Mouse (Mus musculus) hindbrain, embryonic 13.5 days (tissue): Measurements from ENCODE around the gene Zdbf2. TPM values are rescaled to one million over a fixed set of nuclear protein-coding genes. Genes with fewer than 3 reads are reported as not detected.
"Not testable (repeated sequence)": the region's sequence is repeated elsewhere in the genome, so short reads cannot be mapped to it uniquely, and the experiment has no call there.

ENCODE experiments used
- ATAC-seq: fragments of 200-750 bp; cut with Nextera tagmentation; 2 replicates; pipeline ENCODE4 v1.8.0; 2017; ENCODE audit warnings: moderate TSS enrichment; ENCODE audit not compliant: low FRiP score
- H3K27ac ChIP-seq: fragments of 300-500 bp; sonication (generic); 2 replicates; pipeline ENCODE4 v1.5.1; 2015; ENCODE audit warnings: inconsistent platforms, mild to moderate bottlenecking, moderate library complexity
- H3K27me3 ChIP-seq: fragments of 300-500 bp; sonication (generic); 2 replicates; pipeline ENCODE4 v1.6.1; 2015; ENCODE audit warnings: mild to moderate bottlenecking, inconsistent platforms
- H3K36me3 ChIP-seq: fragments of 300-500 bp; sonication (generic); 2 replicates; pipeline ENCODE4 v1.6.1; 2015; ENCODE audit warnings: mild to moderate bottlenecking, inconsistent platforms
- H3K4me1 ChIP-seq: fragments of 300-500 bp; sonication (generic); replicated peaks from 2 replicates; pipeline ENCODE4 v1.6.1; 2015; ENCODE audit warnings: inconsistent platforms
- H3K4me2 ChIP-seq: fragments of 300-500 bp; sonication (generic); 2 replicates; pipeline ENCODE4 v1.6.1; 2015; ENCODE audit warnings: inconsistent platforms, mild to moderate bottlenecking, moderate library complexity
- H3K4me3 ChIP-seq: fragments of 300-500 bp; sonication (generic); 2 replicates; pipeline ENCODE4 v1.5.1; 2015; ENCODE audit warnings: mild to moderate bottlenecking, inconsistent platforms
- H3K9ac ChIP-seq: fragments of 300-500 bp; sonication (generic); 2 replicates; pipeline ENCODE4 v1.6.1; 2015; ENCODE audit warnings: mild to moderate bottlenecking, inconsistent platforms
- H3K9me3 ChIP-seq: fragments of 300-500 bp; sonication (generic); 2 replicates; pipeline ENCODE4 v1.6.1; 2016; ENCODE audit warnings: inconsistent platforms
- WGBS: fragments of 180-500 bp; shearing (Covaris S2); methylation state at CpG from one replicate; pipeline ENCODE4 v1.1.7; 2015; 5-methylcytosine and 5-hydroxymethylcytosine counted together
- microRNA-seq: library from miRNA; unstranded; fragments of <30 nt; microRNA quantifications from one replicate; pipeline ENCODE4, GENCODE M21; 2016
- polyA plus RNA-seq: library from polyadenylated mRNA; unstranded; fragments of >200 nt; fragmentation: Nextera tagmentation; extraction: Ambion mirVana; gene quantifications from 2 replicates; pipeline ENCODE4 v1.2.1, GENCODE M21; 2015

Gene Zdbf2
- polyA plus RNA-seq, 1 experiment from 2014 or later: 34.9 TPM

- H3K27me3 ChIP-seq: peaks cover 87% of the 10 kb centered on the region
- ATAC-seq: no peak
Observed at GRCm38 (mm10) chr1:63266716-63267115, 6.3 kb upstream of the Zdbf2 start.

GRCm38 (mm10) chr1:63272125-63272675 is 865 bp upstream of the Zdbf2 start:
- no peaks in the 10 kb centered on the region for H3K9me3 ChIP-seq
- 38% methylated on average over 8 of the region's 8 CpGs for WGBS
- H3K27ac ChIP-seq: peak overlapping the region; percentile 85; the same call in 1 of the 2 replicates
- no peaks in the 10 kb centered on the region for H3K36me3 ChIP-seq
- no peak for ATAC-seq
- peak overlapping the region; percentile 56 for H3K4me2 ChIP-seq
- no peaks in the 10 kb centered on the region for H3K4me1 ChIP-seq
- H3K4me3 ChIP-seq: peak overlapping the region; percentile 60; the same call in 1 of the 2 replicates
- no peak overlapping the region for H3K9ac ChIP-seq
- peaks cover 71% of the 10 kb centered on the region for H3K27me3 ChIP-seq

More at GRCm38 (mm10) chr1:63266716-63267115, 6.3 kb upstream of the Zdbf2 start:
- Histone ChIP-seq H3K4me3 (no peak overlapping the region), H3K9ac (no peak overlapping the region), H3K4me1 (no peaks in the 10 kb centered on the region), H3K27ac (no peak overlapping the region), H3K36me3 (no peaks in the 10 kb centered on the region), H3K4me2 (no peak overlapping the region), H3K9me3 (no peaks in the 10 kb centered on the region)
- 40% methylated on average over 15 of the region's 15 CpGs for WGBS

- no peaks in the 10 kb centered on the region for H3K4me1 ChIP-seq
Observed at GRCm38 (mm10) chr1:63273339-63273951, 380 bp downstream of the Zdbf2 start.

GRCm38 (mm10) chr1:63274046-63274730 is 1.1 kb downstream of the Zdbf2 start:
- Histone ChIP-seq H3K4me2 (peak overlapping the region; percentile 56), H3K36me3 (no peaks in the 10 kb centered on the region), H3K27me3 (peaks cover 62% of the 10 kb centered on the region), H3K9ac (peak overlapping the region; percentile 86), H3K27ac (peak overlapping the region; percentile 85; the same call in 1 of the 2 replicates), H3K9me3 (no peaks in the 10 kb centered on the region), H3K4me3 (peak overlapping the region; percentile 60), H3K4me1 (no peaks in the 10 kb centered on the region)
- 9% methylated on average over 19 of the region's 19 CpGs for WGBS
- no peak for ATAC-seq

More at GRCm38 (mm10) chr1:63273339-63273951, 380 bp downstream of the Zdbf2 start:
- peak overlapping the region; percentile 60 for H3K4me3 ChIP-seq
- H3K9ac ChIP-seq: peak overlapping the region; percentile 86
- ATAC-seq: peak; percentile 69
- under 1% methylated on average over 46 of the region's 89 CpGs for WGBS
- H3K36me3 ChIP-seq: no peaks in the 10 kb centered on the region
- peak overlapping the region; percentile 85 for H3K27ac ChIP-seq
- H3K4me2 ChIP-seq: peak overlapping the region; percentile 56
- no peaks in the 10 kb centered on the region for H3K9me3 ChIP-seq
- peaks cover 68% of the 10 kb centered on the region for H3K27me3 ChIP-seq

- Histone ChIP-seq H3K4me2 (no peak overlapping the region), H3K9me3 (no peaks in the 10 kb centered on the region), H3K4me1 (no peaks in the 10 kb centered on the region), H3K27me3 (peaks cover 41% of the 10 kb centered on the region), H3K4me3 (no peak overlapping the region), H3K9ac (no peak overlapping the region), H3K36me3 (0 out of 2 replicates have a peak, but pooled peaks cover 2% of the 10 kb centered on the region), H3K27ac (no peak overlapping the region)
- no peak for ATAC-seq
- WGBS: 38% methylated on average over 5 of the region's 5 CpGs
Observed at GRCm38 (mm10) chr1:63278106-63278505, 5.0 kb downstream of the Zdbf2 start.

GRCm38 (mm10) chr1:63293965-63294364 is 20.9 kb downstream of the Zdbf2 start:
- H3K4me3 ChIP-seq: no peak overlapping the region
- H3K27me3 ChIP-seq: no peaks in the 10 kb centered on the region
- H3K4me1 ChIP-seq: no peaks in the 10 kb centered on the region
- no peaks in the 10 kb centered on the region for H3K36me3 ChIP-seq
- no peak overlapping the region for H3K9ac ChIP-seq
- 16% methylated on average over 7 of the region's 7 CpGs for WGBS
- ATAC-seq: no peak
- H3K4me2 ChIP-seq: no peak overlapping the region
- H3K27ac ChIP-seq: no peak overlapping the region
- H3K9me3 ChIP-seq: no peaks in the 10 kb centered on the region

GRCm38 (mm10) chr1:63309661-63310060 is 36.6 kb downstream of the Zdbf2 start:
- 0 out of 2 replicates have a peak overlapping the region, but pooled peaks have one; percentile 19 for H3K9ac ChIP-seq
- no peak for ATAC-seq

GRCm38 (mm10) chr1:63323565-63324132 is 50.6 kb downstream of the Zdbf2 start:
- H3K9ac ChIP-seq, H3K27me3 ChIP-seq, H3K4me1 ChIP-seq, H3K36me3 ChIP-seq, ATAC-seq, H3K4me2 ChIP-seq, H3K27ac ChIP-seq, H3K4me3 ChIP-seq, H3K9me3 ChIP-seq: not testable (repeated sequence)
- 70% methylated on average over 12 of the region's 12 CpGs for WGBS

More at GRCm38 (mm10) chr1:63309661-63310060, 36.6 kb downstream of the Zdbf2 start:
- peaks cover 26% of the 10 kb centered on the region for H3K36me3 ChIP-seq
- H3K4me3 ChIP-seq: peak overlapping the region; percentile 33
- H3K4me1 ChIP-seq: peaks cover 7% of the 10 kb centered on the region; the same call in 1 of the 2 replicates
- H3K27ac ChIP-seq: no peak overlapping the region
- H3K9me3 ChIP-seq: no peaks in the 10 kb centered on the region
- 43% methylated on average over 18 of the region's 18 CpGs for WGBS
- peaks cover 8% of the 10 kb centered on the region for H3K27me3 ChIP-seq
- H3K4me2 ChIP-seq: peak overlapping the region; percentile 56

Small RNAs within 50 kb of the gene (microRNA-seq; reads per million reads assigned to microRNA genes)
- 0.93 reads per million for gene Gm24513

Other genes with a start within 250 kb of the Zdbf2 start
- 11.2 and 11.3 TPM in 2 replicates for gene Ino80d, start 158.6 kb upstream of the Zdbf2 start, polyA plus RNA-seq
- 472 and 482 TPM in 2 replicates for gene Eef1b2, start 96.4 kb upstream of the Zdbf2 start, polyA plus RNA-seq
- 139 and 141 TPM in 2 replicates for gene Ndufs1, start 96.4 kb upstream of the Zdbf2 start, polyA plus RNA-seq
- gene Gpr1, start 58.7 kb upstream of the Zdbf2 start, polyA plus RNA-seq: 0.47 and 0.73 TPM in 2 replicates
- gene Adam23, start 172.6 kb downstream of the Zdbf2 start, polyA plus RNA-seq: 12.0 and 13.3 TPM in 2 replicates